13 mouse cellular contexts compared by ENCODE assay signal in genomic region chr7:126465246-126466030, GRCm38 (mm10). TPM values are rescaled to one million over a fixed set of nuclear protein-coding genes. Genes with fewer than 3 reads are reported as not detected.
DNase-seq lines count a peak whose midpoint lies in the region; ATAC-seq and TF ChIP-seq lines count a peak whose summit lies in the region.
"Had no signal": no experiment of that assay in that cellular context is flagged by ENCODE, and none has a peak within 500 bp of the region (broad histone marks: within the 10 kb centered on the region; RNA-seq: fewer than 3 reads in every experiment).

No protein-coding gene starts in this region.

- no peak for TF ChIP-seq EP300 in lung, postnatal 0 days (IDR thresholded peaks at IDR 0.05)

- H3K36me3 ChIP-seq in lung, postnatal 0 days (ENCODE audit: insufficient read depth, low read length): peaks cover 8% of the 10 kb centered on the region
- peaks cover 49% of the 10 kb centered on the region for H3K36me3 ChIP-seq in embryonic facial prominence, embryonic 10.5 days (replicated peaks)
- H3K36me3 ChIP-seq in heart, embryonic 11.5 days (ENCODE audit: control insufficient read depth, insufficient read depth, low read length): peaks cover 24% of the 10 kb centered on the region

- no peak overlapping the region for H3K4me2 ChIP-seq in lung, postnatal 0 days (replicated peaks; ENCODE audit: low read depth, low read length)
- H3K4me2 ChIP-seq in heart, embryonic 11.5 days: peak overlapping the region; percentile 27; the same call in 1 of the 2 replicates
- H3K4me2 ChIP-seq: forebrain, embryonic 13.5 days; neural tube, embryonic 12.5 days had no signal

- no peaks in the 10 kb centered on the region for H3K27me3 ChIP-seq in lung, postnatal 0 days (replicated peaks; ENCODE audit: insufficient read depth, low read length)
- H3K27me3 ChIP-seq in embryonic facial prominence, embryonic 10.5 days (replicated peaks; ENCODE audit: low read depth, poor library complexity, severe bottlenecking): 0 out of 2 replicates have a peak, but pooled peaks cover 11% of the 10 kb centered on the region
- H3K27me3 ChIP-seq in heart, embryonic 11.5 days (ENCODE audit: control insufficient read depth, insufficient read depth, low read length): peaks cover 3% of the 10 kb centered on the region; the same call in 1 of the 2 replicates
- H3K27me3 ChIP-seq: CH12.LX; forebrain, embryonic 13.5 days; neural tube, embryonic 12.5 days had no signal

- peak; percentile 58 for ATAC-seq in lung, postnatal 0 days
- no peak for ATAC-seq in heart, embryonic 11.5 days (replicated peaks; ENCODE audit: insufficient number of reproducible peaks, low FRiP score, low TSS enrichment)
- no peak for ATAC-seq in monocyte, adult 5-6 weeks (replicated peaks; ENCODE audit: insufficient number of reproducible peaks, low FRiP score, low TSS enrichment, poor library complexity, severe bottlenecking)
- ATAC-seq: forebrain, embryonic 13.5 days; hindbrain, postnatal 0 days had no signal

- no peak overlapping the region for H3K9ac ChIP-seq in lung, postnatal 0 days (replicated peaks; ENCODE audit: low read depth)
- H3K9ac ChIP-seq in heart, embryonic 11.5 days (ENCODE audit: low read depth, low read length): peak overlapping the region; percentile 28; the same call in 1 of the 2 replicates
- H3K9ac ChIP-seq: forebrain, embryonic 13.5 days; neural tube, embryonic 12.5 days had no signal

- TF ChIP-seq CTCF in lung, postnatal 0 days (IDR thresholded peaks at IDR 0.05): no peak

- 29% methylated on average over 7 of the region's 7 CpGs for WGBS in lung, postnatal 0 days
- WGBS in embryonic facial prominence, embryonic 10.5 days: 56% methylated on average over 7 of the region's 7 CpGs
- 17% methylated on average over 7 of the region's 7 CpGs for WGBS in heart, embryonic 11.5 days (ENCODE audit: insufficient replicate concordance)

- no peak overlapping the region for H3K27ac ChIP-seq in lung, postnatal 0 days (ENCODE audit: low read length)
- H3K27ac ChIP-seq in embryonic facial prominence, embryonic 10.5 days (replicated peaks): peak overlapping the region; percentile 27; the same call in 1 of the 2 replicates
- H3K27ac ChIP-seq in heart, embryonic 11.5 days (ENCODE audit: low read depth, low read length): peak overlapping the region; percentile 75
- H3K27ac ChIP-seq: forebrain, embryonic 13.5 days; hindbrain, postnatal 0 days; neural tube, embryonic 12.5 days had no signal

- DNase-seq in lung, postnatal 0 days (ENCODE audit: low spot score): peak; percentile 51
- no peak for DNase-seq in lung, postnatal 25 days (ENCODE audit: low spot score)
- DNase-seq in embryonic facial prominence, embryonic 10.5 days (ENCODE audit: low spot score): no peak
- peak; percentile 95 for DNase-seq in skeletal muscle tissue, adult 2 months (ENCODE audit: low read depth, low spot score)
- DNase-seq in thymus, adult 18-20 months: no peak
- DNase-seq in embryo, embryonic 9.5 days (ENCODE audit: extremely low spot score): no peak
- DNase-seq: cerebellum, postnatal 25 days had no signal

- no peaks in the 10 kb centered on the region for H3K9me3 ChIP-seq in lung, postnatal 0 days (ENCODE audit: low read length)
- no peaks in the 10 kb centered on the region for H3K9me3 ChIP-seq in embryonic facial prominence, embryonic 10.5 days
- H3K9me3 ChIP-seq in heart, embryonic 11.5 days (replicated peaks; ENCODE audit: control insufficient read depth, low read length): no peaks in the 10 kb centered on the region
- H3K9me3 ChIP-seq: forebrain, embryonic 13.5 days; neural tube, embryonic 12.5 days had no signal

- H3K4me1 ChIP-seq in lung, postnatal 0 days (ENCODE audit: insufficient read depth, low read depth, low read length): no peaks in the 10 kb centered on the region
- H3K4me1 ChIP-seq in embryonic facial prominence, embryonic 10.5 days: peaks cover 50% of the 10 kb centered on the region
- peaks cover 35% of the 10 kb centered on the region for H3K4me1 ChIP-seq in heart, embryonic 11.5 days (ENCODE audit: control insufficient read depth, insufficient read depth, low read length)
- H3K4me1 ChIP-seq: forebrain, embryonic 13.5 days; neural tube, embryonic 12.5 days had no signal

- no peak overlapping the region for H3K4me3 ChIP-seq in lung, postnatal 0 days (ENCODE audit: low read depth, low read length)
- H3K4me3 ChIP-seq in embryonic facial prominence, embryonic 10.5 days: no peak overlapping the region
- H3K4me3 ChIP-seq in heart, embryonic 11.5 days (ENCODE audit: low read depth, low read length): no peak overlapping the region
- H3K4me3 ChIP-seq: forebrain, embryonic 13.5 days; neural tube, embryonic 12.5 days had no signal

RNA-seq across cellular contexts. Expression of gene Atp2a1, which starts 2.5 kb away (rescaled TPM):
- polyA plus RNA-seq in lung, postnatal 0 days (2015; fragmentation: Nextera tagmentation; extraction: Ambion mirVana): 0.14 and 0.29 TPM in 2 replicates
- 1.8 and 2.5 TPM in 2 replicates for polyA plus RNA-seq in embryonic facial prominence, embryonic 10.5 days (2016; fragmentation: Nextera tagmentation; extraction: Ambion mirVana)
- 5.0 and 7.5 TPM in 2 replicates for polyA plus RNA-seq in heart, embryonic 11.5 days (2014; fragmentation: Nextera tagmentation; extraction: Ambion mirVana)
- 0.10 to 0.58 TPM (median 0.32 TPM) in 3 replicates for total RNA-seq in monocyte, adult 5-6 weeks (2017)

RNA-seq across cellular contexts. Expression of gene Sh2b1, which starts 9.8 kb away (rescaled TPM):
- polyA plus RNA-seq in lung, postnatal 0 days (2015; fragmentation: Nextera tagmentation; extraction: Ambion mirVana): 25.6 and 28.6 TPM in 2 replicates
- polyA plus RNA-seq in embryonic facial prominence, embryonic 10.5 days (2016; fragmentation: Nextera tagmentation; extraction: Ambion mirVana): 53.3 and 54.0 TPM in 2 replicates
- 33.7 and 36.0 TPM in 2 replicates for polyA plus RNA-seq in heart, embryonic 11.5 days (2014; fragmentation: Nextera tagmentation; extraction: Ambion mirVana)
- 9.4 to 32.9 TPM (median 15.4 TPM) in 3 replicates for total RNA-seq in monocyte, adult 5-6 weeks (2017)

RNA-seq across cellular contexts. Expression of gene Tufm, which starts 21.7 kb away (rescaled TPM):
- 47.3 and 49.7 TPM in 2 replicates for polyA plus RNA-seq in lung, postnatal 0 days (2015; fragmentation: Nextera tagmentation; extraction: Ambion mirVana)
- polyA plus RNA-seq in embryonic facial prominence, embryonic 10.5 days (2016; fragmentation: Nextera tagmentation; extraction: Ambion mirVana): 169 and 185 TPM in 2 replicates
- polyA plus RNA-seq in heart, embryonic 11.5 days (2014; fragmentation: Nextera tagmentation; extraction: Ambion mirVana): 167 and 187 TPM in 2 replicates
- 18.0 to 32.9 TPM (median 25.4 TPM) in 3 replicates for total RNA-seq in monocyte, adult 5-6 weeks (2017)

RNA-seq across cellular contexts. Expression of gene Rabep2, which starts 36.9 kb away (rescaled TPM):
- 27.3 and 28.3 TPM in 2 replicates for polyA plus RNA-seq in lung, postnatal 0 days (2015; fragmentation: Nextera tagmentation; extraction: Ambion mirVana)
- polyA plus RNA-seq in embryonic facial prominence, embryonic 10.5 days (2016; fragmentation: Nextera tagmentation; extraction: Ambion mirVana): 33.7 and 34.6 TPM in 2 replicates
- polyA plus RNA-seq in heart, embryonic 11.5 days (2014; fragmentation: Nextera tagmentation; extraction: Ambion mirVana): 18.1 and 23.0 TPM in 2 replicates
- total RNA-seq in monocyte, adult 5-6 weeks (2017): 37.8 to 61.5 TPM (median 58.5 TPM) in 3 replicates

RNA-seq across cellular contexts. Expression of gene Atxn2l, which starts 37.8 kb away (rescaled TPM):
- polyA plus RNA-seq in lung, postnatal 0 days (2015; fragmentation: Nextera tagmentation; extraction: Ambion mirVana): 22.1 and 24.5 TPM in 2 replicates
- 50.4 and 54.1 TPM in 2 replicates for polyA plus RNA-seq in embryonic facial prominence, embryonic 10.5 days (2016; fragmentation: Nextera tagmentation; extraction: Ambion mirVana)
- polyA plus RNA-seq in heart, embryonic 11.5 days (2014; fragmentation: Nextera tagmentation; extraction: Ambion mirVana): 38.2 and 39.9 TPM in 2 replicates
- 23.4 to 73.3 TPM (median 30.7 TPM) in 3 replicates for total RNA-seq in monocyte, adult 5-6 weeks (2017)

Comparison
In these comparisons a context has a peak if more than half of its experiments do, and no peak if none do; other contexts are left out.
1. DNase-seq: peak in lung, postnatal 0 days (single experiment) and skeletal muscle tissue, adult 2 months (single experiment); none in lung, postnatal 25 days (single experiment), embryonic facial prominence, embryonic 10.5 days (single experiment), thymus, adult 18-20 months (0 of 2) and embryo, embryonic 9.5 days (single experiment).